Mouse (Mus musculus): Measurements from ENCODE around the gene Amigo3. TPM values are rescaled to one million over a fixed set of nuclear protein-coding genes. Genes with fewer than 3 reads are reported as not detected.
A peak's percentile ranks its signal among the peaks of the same experiment; 100 is the strongest.

Gene Amigo3
- total and polyA plus RNA-seq, 2 experiments from 2014 or later, result 1.4 to 2.5 TPM

DNA sequence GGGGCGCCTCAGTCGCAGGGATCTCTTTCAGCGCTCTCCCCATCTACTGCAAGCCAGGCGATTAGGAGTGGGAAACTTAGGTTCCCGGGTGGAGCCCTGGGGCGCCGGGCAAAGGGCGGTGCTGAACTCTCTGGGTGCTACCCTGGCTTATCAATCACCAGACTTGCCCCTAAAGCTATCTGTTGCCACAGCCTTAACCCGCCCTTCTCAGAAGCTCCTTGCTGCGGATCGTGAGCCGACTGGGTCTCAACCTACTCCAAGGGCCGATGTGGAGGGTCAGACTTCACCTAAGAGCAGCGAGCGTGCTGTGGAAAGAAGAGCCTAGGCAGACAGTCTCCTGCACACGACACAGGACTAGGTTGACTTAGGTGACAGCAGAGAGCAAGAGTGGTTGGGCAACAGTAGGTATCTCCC is 42.0 kb downstream of the Amigo3 start:
- Histone ChIP-seq H3K4me1 (ENCODE audit: insufficient read depth, low read length) (no peaks in the 10 kb centered on the region; the same call in 1 of the 2 replicates), H3K4me2 (ENCODE audit: low read depth, low read length, poor library complexity, severe bottlenecking) (peak overlapping the region; percentile 86), H3K9me3 (ENCODE audit: low read length) (no peaks in the 10 kb centered on the region), H3K36me3 (ENCODE audit: insufficient read depth, low read length) (peaks cover 53% of the 10 kb centered on the region), H3K27ac (ENCODE audit: low read depth, low read length) (peak overlapping the region; percentile 53; the same call in 1 of the 2 replicates), H3K4me3 (ENCODE audit: low read depth, low read length) (peak overlapping the region; percentile 43), H3K27me3 (ENCODE audit: insufficient read depth, low read length) (no peaks in the 10 kb centered on the region), H3K9ac (replicated peaks; ENCODE audit: low read length, poor library complexity, severe bottlenecking) (peak overlapping the region; percentile 68)
- no peak for TF ChIP-seq CTCF (IDR thresholded peaks at IDR 0.05)
- under 1% methylated on average over 16 of the region's 16 CpGs for WGBS
- no peak for DNase-seq (ENCODE audit: low spot score)
- peak; percentile 13; the same call in 1 of the 2 replicates for ATAC-seq (ENCODE audit: low FRiP score)

DNA sequence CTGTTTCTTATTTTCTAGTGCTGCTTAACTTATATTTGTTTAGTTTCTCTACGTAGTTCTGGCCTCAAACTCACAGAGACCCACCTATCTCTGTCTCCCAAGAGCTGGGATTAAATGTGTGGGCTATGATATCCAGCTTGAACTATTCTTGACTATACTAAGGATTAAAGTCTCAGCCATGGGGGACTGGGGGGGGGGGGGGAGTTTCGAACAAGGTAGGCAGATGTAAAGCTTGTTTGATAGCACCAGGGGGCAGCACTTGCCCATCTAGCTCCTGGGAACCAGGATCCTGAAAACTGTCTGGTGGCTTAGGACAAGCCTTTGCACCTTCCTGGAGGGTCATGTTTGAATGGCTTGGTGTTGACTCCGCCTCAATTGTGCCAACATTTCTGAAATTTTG is 42.6 kb downstream of the Amigo3 start:
- 11% methylated on average over 3 of the region's 3 CpGs for WGBS
- no peaks in the 10 kb centered on the region; the same call in 1 of the 2 replicates for H3K4me1 ChIP-seq (ENCODE audit: insufficient read depth, low read length)
- no peaks in the 10 kb centered on the region for H3K9me3 ChIP-seq (ENCODE audit: low read length)
- no peak overlapping the region for H3K27ac ChIP-seq (ENCODE audit: low read depth, low read length)
- peak overlapping the region; percentile 43 for H3K4me3 ChIP-seq (ENCODE audit: low read depth, low read length)
- no peak overlapping the region for H3K9ac ChIP-seq (replicated peaks; ENCODE audit: low read length, poor library complexity, severe bottlenecking)
- TF ChIP-seq CTCF (IDR thresholded peaks at IDR 0.05), result peak; percentile 79
- no peaks in the 10 kb centered on the region for H3K27me3 ChIP-seq (ENCODE audit: insufficient read depth, low read length)
- H3K36me3 ChIP-seq (ENCODE audit: insufficient read depth, low read length), result peaks cover 49% of the 10 kb centered on the region
- ATAC-seq (ENCODE audit: low FRiP score) (no peak), DNase-seq (ENCODE audit: low spot score) (peak; percentile 77)
- peak overlapping the region; percentile 86 for H3K4me2 ChIP-seq (ENCODE audit: low read depth, low read length, poor library complexity, severe bottlenecking)

DNA sequence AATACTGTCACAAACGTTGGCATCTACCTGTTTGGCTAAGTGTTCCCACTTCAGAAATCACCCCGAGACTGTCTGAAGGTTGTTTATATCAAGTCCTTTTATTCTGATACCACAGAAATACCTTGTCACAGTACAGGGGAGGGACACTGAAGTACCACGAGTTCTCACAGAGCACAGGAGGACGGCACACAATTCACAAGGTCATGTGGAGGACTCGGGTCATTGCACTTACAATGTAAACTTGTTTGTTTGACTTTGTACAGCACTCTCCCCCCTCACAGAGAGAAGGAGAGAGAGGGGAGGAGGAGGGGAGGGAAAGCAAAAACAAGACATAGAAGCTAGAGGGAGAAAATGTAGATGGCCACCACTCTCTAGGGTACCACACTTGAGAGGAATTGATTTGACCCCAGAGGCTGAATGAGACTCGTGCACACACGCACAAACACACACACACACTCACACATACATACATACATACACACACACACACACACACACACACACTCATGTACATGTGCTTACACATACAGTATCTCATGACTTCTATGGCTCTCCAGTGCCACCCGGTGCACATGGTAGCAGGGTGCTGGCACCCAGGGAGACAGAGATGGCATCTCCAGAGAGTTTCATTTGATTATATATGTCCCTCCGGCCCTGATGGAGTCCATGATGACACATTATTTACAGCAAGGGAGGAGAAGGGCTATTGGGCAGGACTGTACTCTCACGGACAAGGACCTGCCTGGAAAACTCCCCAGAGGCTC is 43.2 kb downstream of the Amigo3 start:
- H3K9me3 ChIP-seq (ENCODE audit: low read length), result no peaks in the 10 kb centered on the region
- DNase-seq (ENCODE audit: low spot score) (no peak), ATAC-seq (ENCODE audit: low FRiP score) (no peak)
- H3K27ac ChIP-seq (ENCODE audit: low read depth, low read length), result no peak overlapping the region
- WGBS, result 64% methylated on average over 10 of the region's 10 CpGs
- H3K36me3 ChIP-seq (ENCODE audit: insufficient read depth, low read length), result peaks cover 45% of the 10 kb centered on the region
- no peak for TF ChIP-seq CTCF (IDR thresholded peaks at IDR 0.05)
- no peak overlapping the region for H3K9ac ChIP-seq (replicated peaks; ENCODE audit: low read length, poor library complexity, severe bottlenecking)
- H3K4me2 ChIP-seq (ENCODE audit: low read depth, low read length, poor library complexity, severe bottlenecking), result no peak overlapping the region
- H3K4me3 ChIP-seq (ENCODE audit: low read depth, low read length), result no peak overlapping the region
- no peaks in the 10 kb centered on the region for H3K27me3 ChIP-seq (ENCODE audit: insufficient read depth, low read length)
- H3K4me1 ChIP-seq (ENCODE audit: insufficient read depth, low read length), result no peaks in the 10 kb centered on the region; the same call in 1 of the 2 replicates

DNA sequence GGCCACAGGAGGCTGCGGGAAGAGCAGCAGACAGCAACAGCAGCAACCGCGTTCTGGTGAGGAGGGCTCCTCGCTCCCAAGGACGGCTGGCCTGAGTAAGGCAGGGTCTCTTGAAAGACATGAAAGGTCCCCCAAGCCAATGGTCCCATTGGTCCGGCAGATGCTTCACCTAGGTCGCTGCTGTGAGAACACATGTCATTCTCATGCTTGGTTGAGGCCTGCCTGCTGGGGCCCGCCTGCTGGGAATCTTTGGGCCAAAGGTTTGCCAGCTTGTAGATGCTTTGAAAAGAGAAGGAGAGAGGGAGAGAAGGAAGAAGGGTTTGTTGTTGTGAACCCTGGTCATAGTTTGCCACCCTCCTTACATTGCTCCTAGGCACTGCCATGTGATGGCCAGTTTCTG is 46.7 kb downstream of the Amigo3 start:
- Histone ChIP-seq H3K4me1 (ENCODE audit: insufficient read depth, low read length) (no peaks in the 10 kb centered on the region; the same call in 1 of the 2 replicates), H3K9ac (replicated peaks; ENCODE audit: low read length, poor library complexity, severe bottlenecking) (no peak overlapping the region), H3K36me3 (ENCODE audit: insufficient read depth, low read length) (peaks cover 54% of the 10 kb centered on the region), H3K27me3 (ENCODE audit: insufficient read depth, low read length) (no peaks in the 10 kb centered on the region), H3K27ac (ENCODE audit: low read depth, low read length) (no peak overlapping the region), H3K9me3 (ENCODE audit: low read length) (no peaks in the 10 kb centered on the region), H3K4me2 (ENCODE audit: low read depth, low read length, poor library complexity, severe bottlenecking) (no peak overlapping the region), H3K4me3 (ENCODE audit: low read depth, low read length) (no peak overlapping the region)
- WGBS, result 84% methylated on average over 8 of the region's 8 CpGs
- ATAC-seq (ENCODE audit: low FRiP score), result no peak
- DNase-seq (ENCODE audit: low spot score), result no peak
- no peak for TF ChIP-seq CTCF (IDR thresholded peaks at IDR 0.05)

DNA sequence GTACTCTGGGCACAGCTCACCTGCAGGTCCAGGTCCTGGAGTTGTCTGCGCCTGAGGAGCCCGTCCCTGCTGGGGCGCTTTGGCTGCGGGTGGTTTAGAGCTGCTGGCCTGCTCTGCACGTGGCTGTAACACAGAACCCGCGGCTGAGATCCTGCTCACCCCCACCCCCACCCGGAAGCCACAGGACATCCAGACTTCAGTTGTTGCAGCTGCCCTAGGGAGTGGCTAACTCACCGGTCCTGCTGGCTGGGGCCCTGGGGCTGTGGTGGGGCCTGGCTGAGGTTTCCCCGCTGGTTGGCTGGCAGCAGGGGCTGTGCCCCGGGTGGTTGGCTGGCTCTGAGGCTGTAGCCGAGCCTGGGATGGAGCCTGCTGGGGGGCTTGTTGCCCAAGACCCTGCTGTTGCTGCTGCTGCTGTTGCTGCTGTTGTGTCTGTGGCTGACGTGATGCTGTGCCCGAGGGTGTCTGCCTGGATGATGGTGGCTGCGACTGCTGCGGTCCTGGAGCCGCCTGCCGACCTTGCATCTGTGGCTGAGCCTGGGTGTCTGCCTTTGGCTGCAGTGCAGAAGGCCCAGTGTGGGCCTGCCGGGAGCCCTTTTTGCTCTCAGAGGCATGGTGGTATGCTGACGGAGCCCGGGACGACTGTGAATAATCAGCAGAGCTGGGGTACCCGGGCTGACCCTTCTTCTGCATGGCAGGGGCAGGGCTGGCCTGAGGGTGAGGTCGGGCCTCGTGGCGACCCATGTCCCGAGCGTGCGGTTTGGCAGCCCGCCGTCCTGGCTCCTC is 52.0 kb downstream of the Amigo3 start:
- H3K4me2 ChIP-seq (ENCODE audit: low read depth, low read length, poor library complexity, severe bottlenecking), result no peak overlapping the region
- H3K4me3 ChIP-seq (ENCODE audit: low read depth, low read length), result no peak overlapping the region
- WGBS, result 39% methylated on average over 31 of the region's 31 CpGs
- no peak overlapping the region for H3K9ac ChIP-seq (replicated peaks; ENCODE audit: low read length, poor library complexity, severe bottlenecking)
- DNase-seq (ENCODE audit: low spot score) (no peak), ATAC-seq (ENCODE audit: low FRiP score) (peak; percentile 28; the same call in 1 of the 2 replicates)
- no peaks in the 10 kb centered on the region for H3K9me3 ChIP-seq (ENCODE audit: low read length)
- no peaks in the 10 kb centered on the region for H3K4me1 ChIP-seq (ENCODE audit: insufficient read depth, low read length)
- H3K27ac ChIP-seq (ENCODE audit: low read depth, low read length), result no peak overlapping the region
- H3K27me3 ChIP-seq (ENCODE audit: insufficient read depth, low read length), result no peaks in the 10 kb centered on the region
- H3K36me3 ChIP-seq (ENCODE audit: insufficient read depth, low read length), result peaks cover 70% of the 10 kb centered on the region
- no peak for TF ChIP-seq CTCF (IDR thresholded peaks at IDR 0.05)

Small RNA genes lying within 50 kb of the gene (microRNA-seq; reads per million reads assigned to microRNA genes)
- gene Gm47303 (ENCODE audit: borderline number of aligned reads) (not detected), gene Mir7088 (ENCODE audit: borderline number of aligned reads) (not detected)

Other genes with a start within 250 kb of the Amigo3 start
- gene Rbm6, start 179.9 kb upstream of the Amigo3 start, total RNA-seq (2014; rRNA removed), result 81.3 and 87.9 TPM in 2 replicates
- gene Rbm6, start 179.9 kb upstream of the Amigo3 start, polyA plus RNA-seq (2015; fragmentation: Nextera tagmentation; extraction: Ambion mirVana), result 48.8 and 57.9 TPM in 2 replicates
- 23.9 and 24.9 TPM in 2 replicates for gene Mon1a, start 165.0 kb upstream of the Amigo3 start, total RNA-seq (2014; rRNA removed)
- gene Mon1a, start 165.0 kb upstream of the Amigo3 start, polyA plus RNA-seq (2015; fragmentation: Nextera tagmentation; extraction: Ambion mirVana), result 16.7 and 18.1 TPM in 2 replicates
- gene Mst1r, start 146.3 kb upstream of the Amigo3 start, total RNA-seq (2014; rRNA removed), result 1.2 and 1.8 TPM in 2 replicates
- 1.1 and 1.2 TPM in 2 replicates for gene Mst1r, start 146.3 kb upstream of the Amigo3 start, polyA plus RNA-seq (2015; fragmentation: Nextera tagmentation; extraction: Ambion mirVana)
- gene Actl11, start 124.7 kb upstream of the Amigo3 start, total RNA-seq (2014; rRNA removed), result 0.05 TPM in 1 of 2 replicates, not detected in the other
- gene Actl11, start 124.7 kb upstream of the Amigo3 start, polyA plus RNA-seq (2015; fragmentation: Nextera tagmentation; extraction: Ambion mirVana), result not detected in 2 replicates
- 133 and 153 TPM in 2 replicates for gene Camkv, start 117.5 kb upstream of the Amigo3 start, total RNA-seq (2014; rRNA removed)
- gene Camkv, start 117.5 kb upstream of the Amigo3 start, polyA plus RNA-seq (2015; fragmentation: Nextera tagmentation; extraction: Ambion mirVana), result 136 and 149 TPM in 2 replicates
- gene Traip, start 103.0 kb upstream of the Amigo3 start, total RNA-seq (2014; rRNA removed), result 9.0 and 11.4 TPM in 2 replicates
- 11.6 and 12.0 TPM in 2 replicates for gene Traip, start 103.0 kb upstream of the Amigo3 start, polyA plus RNA-seq (2015; fragmentation: Nextera tagmentation; extraction: Ambion mirVana)
- gene Uba7, start 77.7 kb upstream of the Amigo3 start, total RNA-seq (2014; rRNA removed), result 1.9 and 4.2 TPM in 2 replicates
- 5.0 and 5.7 TPM in 2 replicates for gene Uba7, start 77.7 kb upstream of the Amigo3 start, polyA plus RNA-seq (2015; fragmentation: Nextera tagmentation; extraction: Ambion mirVana)
- gene Gm20661, start 70.1 kb upstream of the Amigo3 start, total RNA-seq (2014; rRNA removed), result 0.55 TPM in 1 of 2 replicates, not detected in the other
- 0.33 and 0.48 TPM in 2 replicates for gene Gm20661, start 70.1 kb upstream of the Amigo3 start, polyA plus RNA-seq (2015; fragmentation: Nextera tagmentation; extraction: Ambion mirVana)
- gene Inka1, start 67.3 kb upstream of the Amigo3 start, total RNA-seq (2014; rRNA removed), result 12.3 and 14.8 TPM in 2 replicates
- 16.2 and 18.1 TPM in 2 replicates for gene Inka1, start 67.3 kb upstream of the Amigo3 start, polyA plus RNA-seq (2015; fragmentation: Nextera tagmentation; extraction: Ambion mirVana)
- 0.42 and 5.6 TPM in 2 replicates for gene Cdhr4, start 60.7 kb upstream of the Amigo3 start, total RNA-seq (2014; rRNA removed)
- 0.59 and 1.1 TPM in 2 replicates for gene Cdhr4, start 60.7 kb upstream of the Amigo3 start, polyA plus RNA-seq (2015; fragmentation: Nextera tagmentation; extraction: Ambion mirVana)
- 3.6 TPM in 1 of 2 replicates, not detected in the other for gene Gm20662, start 56.8 kb upstream of the Amigo3 start, total RNA-seq (2014; rRNA removed)
- 0.31 TPM in 1 of 2 replicates, not detected in the other for gene Gm20662, start 56.8 kb upstream of the Amigo3 start, polyA plus RNA-seq (2015; fragmentation: Nextera tagmentation; extraction: Ambion mirVana)
- 249 and 272 TPM in 2 replicates for gene Ip6k1, start 50.7 kb upstream of the Amigo3 start, total RNA-seq (2014; rRNA removed)
- gene Ip6k1, start 50.7 kb upstream of the Amigo3 start, polyA plus RNA-seq (2015; fragmentation: Nextera tagmentation; extraction: Ambion mirVana), result 90.5 and 94.1 TPM in 2 replicates
- gene Gmppb, start 3.9 kb upstream of the Amigo3 start, total RNA-seq (2014; rRNA removed), result 13.4 and 18.7 TPM in 2 replicates
- gene Gmppb, start 3.9 kb upstream of the Amigo3 start, polyA plus RNA-seq (2015; fragmentation: Nextera tagmentation; extraction: Ambion mirVana), result 14.9 and 17.8 TPM in 2 replicates
- gene Mst1, start 27.3 kb downstream of the Amigo3 start, total RNA-seq (2014; rRNA removed), result 0.14 TPM in 1 of 2 replicates, not detected in the other
- not detected in 2 replicates for gene Mst1, start 27.3 kb downstream of the Amigo3 start, polyA plus RNA-seq (2015; fragmentation: Nextera tagmentation; extraction: Ambion mirVana)
- 46.3 and 60.6 TPM in 2 replicates for gene Rnf123, start 30.2 kb downstream of the Amigo3 start, total RNA-seq (2014; rRNA removed)
- gene Rnf123, start 30.2 kb downstream of the Amigo3 start, polyA plus RNA-seq (2015; fragmentation: Nextera tagmentation; extraction: Ambion mirVana), result 44.1 and 49.1 TPM in 2 replicates
- 32.3 and 45.1 TPM in 2 replicates for gene Apeh, start 41.4 kb downstream of the Amigo3 start, total RNA-seq (2014; rRNA removed)
- gene Apeh, start 41.4 kb downstream of the Amigo3 start, polyA plus RNA-seq (2015; fragmentation: Nextera tagmentation; extraction: Ambion mirVana), result 38.3 and 42.7 TPM in 2 replicates
- gene Bsn, start 137.2 kb downstream of the Amigo3 start, total RNA-seq (2014; rRNA removed), result 59.4 and 60.6 TPM in 2 replicates
- gene Bsn, start 137.2 kb downstream of the Amigo3 start, polyA plus RNA-seq (2015; fragmentation: Nextera tagmentation; extraction: Ambion mirVana), result 6.1 and 7.7 TPM in 2 replicates
- gene Dag1, start 210.8 kb downstream of the Amigo3 start, total RNA-seq (2014; rRNA removed), result 126 and 141 TPM in 2 replicates
- gene Dag1, start 210.8 kb downstream of the Amigo3 start, polyA plus RNA-seq (2015; fragmentation: Nextera tagmentation; extraction: Ambion mirVana), result 78.7 and 79.7 TPM in 2 replicates
- 80.7 and 107 TPM in 2 replicates for gene Nicn1, start 237.3 kb downstream of the Amigo3 start, total RNA-seq (2014; rRNA removed)
- gene Nicn1, start 237.3 kb downstream of the Amigo3 start, polyA plus RNA-seq (2015; fragmentation: Nextera tagmentation; extraction: Ambion mirVana), result 122 and 142 TPM in 2 replicates
- gene Amt, start 243.7 kb downstream of the Amigo3 start, total RNA-seq (2014; rRNA removed), result 27.7 and 30.2 TPM in 2 replicates
- 28.1 and 30.9 TPM in 2 replicates for gene Amt, start 243.7 kb downstream of the Amigo3 start, polyA plus RNA-seq (2015; fragmentation: Nextera tagmentation; extraction: Ambion mirVana)

Data from midbrain, postnatal 0 days (tissue).